Mouse (Mus musculus): Measurements from ENCODE around the gene Psma1. TPM values are rescaled to one million over a fixed set of nuclear protein-coding genes. Genes with fewer than 3 reads are reported as not detected.
A peak's percentile ranks its signal among the peaks of the same experiment; 100 is the strongest.

The Psma1 gene
- 100 to 1,000 TPM; 147 to 148 TPM for total RNA-seq (2021)

- DNase-seq, result peak; percentile 98
Measured at GRCm38 (mm10) chr7:114276005-114276752, at the start of gene Psma1. Psma1 (minus strand) TSS chr7:114276118.

- DNase-seq, result no peak
Measured at GRCm38 (mm10) chr7:114323527-114323926, 47.6 kb upstream of the Psma1 start.

GRCm38 (mm10) chr7:114322531-114323441, 46.9 kb upstream of the Psma1 start:
- no peak for DNase-seq

- no peak for DNase-seq
Measured at GRCm38 (mm10) chr7:114321694-114322372, 45.9 kb upstream of the Psma1 start.

GRCm38 (mm10) chr7:114317896-114318295, 42.0 kb upstream of the Psma1 start:
- DNase-seq, result no peak

GRCm38 (mm10) chr7:114317389-114317792, 41.5 kb upstream of the Psma1 start:
- peak; percentile 49 for DNase-seq

GRCm38 (mm10) chr7:114316361-114316871, 40.5 kb upstream of the Psma1 start:
- no peak for DNase-seq

GRCm38 (mm10) chr7:114311209-114311608, 35.3 kb upstream of the Psma1 start:
- DNase-seq, result peak; percentile 52

- no peak for DNase-seq
Measured at GRCm38 (mm10) chr7:114309020-114309419, 33.1 kb upstream of the Psma1 start.

GRCm38 (mm10) chr7:114301293-114301782, 25.4 kb upstream of the Psma1 start:
- peak; percentile 9 for DNase-seq

GRCm38 (mm10) chr7:114300782-114301181, 24.9 kb upstream of the Psma1 start:
- no peak for DNase-seq

- no peak for DNase-seq
Measured at GRCm38 (mm10) chr7:114299247-114299646, 23.3 kb upstream of the Psma1 start.

GRCm38 (mm10) chr7:114294698-114295097, 18.8 kb upstream of the Psma1 start:
- no peak for DNase-seq

- no peak for DNase-seq
Measured at GRCm38 (mm10) chr7:114293903-114294302, 18.0 kb upstream of the Psma1 start.

GRCm38 (mm10) chr7:114292501-114292971, 16.6 kb upstream of the Psma1 start:
- DNase-seq, result peak; percentile 80

- peak; percentile 12 for DNase-seq
Measured at GRCm38 (mm10) chr7:114291461-114292335, 15.8 kb upstream of the Psma1 start.

- no peak for DNase-seq
Measured at GRCm38 (mm10) chr7:114290078-114290506, 14.2 kb upstream of the Psma1 start.

- no peak for DNase-seq
Measured at GRCm38 (mm10) chr7:114284296-114284910, 8.5 kb upstream of the Psma1 start.

GRCm38 (mm10) chr7:114283006-114283405, 7.1 kb upstream of the Psma1 start:
- no peak for DNase-seq

- DNase-seq, result peak; percentile 43
Measured at GRCm38 (mm10) chr7:114281671-114282070, 5.8 kb upstream of the Psma1 start.
